Mouse (Mus musculus) cerebellum, adult 2 months (tissue): Measurements from ENCODE around the gene Rgs3. TPM values are rescaled to one million over a fixed set of nuclear protein-coding genes. Genes with fewer than 3 reads are reported as not detected.

ENCODE experiments used
- DNase-seq, 2 experiments: peaks; one replicate each; pipeline ENCODE4 v3.0.0; 2021
- H3K27ac ChIP-seq: fragments of 200-500 bp; 2 replicates; pipeline ENCODE4 v1.5.1; 2012; ENCODE audit warnings: low read length, control low read depth, inconsistent platforms; ENCODE audit not compliant: insufficient read depth
- H3K27me3 ChIP-seq: fragments of 200-500 bp; 2 replicates; pipeline ENCODE4 v1.6.1; 2012; ENCODE audit warnings: inconsistent platforms, mild to moderate bottlenecking, low read length, moderate library complexity; ENCODE audit not compliant: control insufficient read depth, insufficient read depth
- H3K4me1 ChIP-seq: fragments of 200-500 bp; 2 replicates; pipeline ENCODE4 v1.6.1; 2011; ENCODE audit warnings: low read length; ENCODE audit not compliant: control insufficient read depth, insufficient read depth
- H3K4me3 ChIP-seq: fragments of 200-500 bp; replicated peaks from 2 replicates; pipeline ENCODE3; 2011; ENCODE audit warnings: mild to moderate bottlenecking, low read depth, low read length, control low read depth; ENCODE audit not compliant: insufficient read depth
- CTCF ChIP-seq: fragments of 200-500 bp; IDR thresholded peaks from 2 replicates; pipeline ENCODE4 v1.5.1; 2011; ENCODE audit warnings: low read depth, mild to moderate bottlenecking, control low read depth, low read length, moderate library complexity, borderline replicate concordance; ENCODE audit not compliant: insufficient read depth
- POLR2A ChIP-seq: fragments of 200-500 bp; IDR thresholded peaks from 2 replicates; pipeline ENCODE4 v1.6.1; 2011; ENCODE audit warnings: low read length, control low read depth, borderline replicate concordance; ENCODE audit not compliant: insufficient read depth
- WGBS: fragments of 180-500 bp; shearing (Covaris S2); methylation state at CpG from one replicate; pipeline ENCODE4 v1.1.7; 2018; 5-methylcytosine and 5-hydroxymethylcytosine counted together
- polyA plus RNA-seq: library from polyadenylated mRNA; depleted of rRNA; stranded (reverse); fragments of >200 nt; gene quantifications from 2 replicates; pipeline ENCODE4 v1.2.3, GENCODE M21; 2012

The Rgs3 gene
- polyA plus RNA-seq, 1 experiment = 92.7 TPM

DNA sequence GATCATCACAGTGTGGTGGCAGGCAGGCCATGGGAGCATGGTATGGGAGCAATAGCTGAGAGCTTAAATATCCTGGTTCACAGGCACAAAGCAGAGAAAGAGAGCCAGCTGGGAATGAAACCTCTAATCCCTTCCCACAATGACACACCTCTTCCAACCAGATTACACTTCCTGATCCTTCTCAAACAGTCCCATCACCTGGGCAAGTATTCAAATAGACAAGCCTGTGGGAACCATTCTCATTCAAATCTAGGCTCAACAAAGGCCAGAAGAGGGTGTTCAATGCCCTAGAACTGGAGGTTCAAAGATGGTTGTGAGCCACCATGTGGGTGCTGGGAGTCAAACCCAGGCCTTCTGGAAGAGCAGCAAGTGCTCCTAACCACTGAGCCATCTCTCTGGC, 161.2 kb downstream of the Rgs3 start:
- no peak for TF ChIP-seq POLR2A

DNA sequence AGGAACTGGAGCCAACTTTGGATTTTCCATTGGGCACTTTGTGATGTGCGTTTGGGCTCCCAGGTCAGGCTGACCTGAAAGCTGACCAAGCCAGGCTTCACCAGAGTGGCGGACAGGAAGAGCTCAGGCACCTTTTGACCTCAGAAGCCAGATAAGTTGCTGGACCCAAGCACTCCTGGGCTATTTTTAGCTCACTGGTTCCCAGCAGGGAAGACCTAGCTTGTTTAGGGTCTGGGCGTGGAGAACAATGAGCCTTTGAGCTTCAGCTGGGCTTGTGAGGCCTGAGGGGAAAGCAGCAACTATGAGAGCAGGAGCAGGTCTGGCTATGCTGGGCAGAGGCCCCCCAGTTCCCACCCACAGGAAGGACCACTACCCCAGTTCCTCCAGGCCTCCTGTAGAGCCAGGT, 162.4 kb downstream of the Rgs3 start:
- no peaks in the 10 kb centered on the region; the same call in 1 of the 2 replicates for H3K4me1 ChIP-seq
- TF ChIP-seq POLR2A (no peak), CTCF (no peak)
- 66% methylated on average over 3 of the region's 3 CpGs for WGBS
- DNase-seq = no peak
- no peak overlapping the region for H3K4me3 ChIP-seq
- no peak overlapping the region for H3K27ac ChIP-seq
- no peaks in the 10 kb centered on the region for H3K27me3 ChIP-seq

More for the DNA sequence above, 161.2 kb downstream of the Rgs3 start:
- H3K27me3 ChIP-seq = no peaks in the 10 kb centered on the region
- no peak for DNase-seq
- no peak overlapping the region for H3K27ac ChIP-seq
- no peaks in the 10 kb centered on the region; the same call in 1 of the 2 replicates for H3K4me1 ChIP-seq
- no peak overlapping the region for H3K4me3 ChIP-seq

DNA sequence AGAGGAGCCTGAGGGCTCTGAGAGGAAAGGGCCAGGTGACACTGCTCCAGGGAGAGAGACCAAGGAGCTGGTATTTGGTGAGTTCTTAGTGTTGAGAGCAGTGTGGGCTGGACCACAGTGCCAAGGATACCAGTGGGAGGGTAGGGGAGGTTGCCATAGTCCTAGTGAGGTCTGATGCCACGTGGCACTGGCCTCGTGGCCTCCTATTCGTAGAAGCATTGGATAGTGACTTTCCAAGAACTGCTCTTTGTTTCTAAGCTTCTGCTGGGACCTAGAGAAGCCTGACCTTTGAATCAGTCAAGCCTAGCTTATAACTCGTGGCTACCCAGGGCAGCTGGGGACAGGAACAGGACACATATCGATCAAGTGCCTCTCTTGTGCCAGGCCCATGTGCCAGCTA, 164.1 kb downstream of the Rgs3 start:
- TF ChIP-seq CTCF (no peak), POLR2A (no peak)

DNA sequence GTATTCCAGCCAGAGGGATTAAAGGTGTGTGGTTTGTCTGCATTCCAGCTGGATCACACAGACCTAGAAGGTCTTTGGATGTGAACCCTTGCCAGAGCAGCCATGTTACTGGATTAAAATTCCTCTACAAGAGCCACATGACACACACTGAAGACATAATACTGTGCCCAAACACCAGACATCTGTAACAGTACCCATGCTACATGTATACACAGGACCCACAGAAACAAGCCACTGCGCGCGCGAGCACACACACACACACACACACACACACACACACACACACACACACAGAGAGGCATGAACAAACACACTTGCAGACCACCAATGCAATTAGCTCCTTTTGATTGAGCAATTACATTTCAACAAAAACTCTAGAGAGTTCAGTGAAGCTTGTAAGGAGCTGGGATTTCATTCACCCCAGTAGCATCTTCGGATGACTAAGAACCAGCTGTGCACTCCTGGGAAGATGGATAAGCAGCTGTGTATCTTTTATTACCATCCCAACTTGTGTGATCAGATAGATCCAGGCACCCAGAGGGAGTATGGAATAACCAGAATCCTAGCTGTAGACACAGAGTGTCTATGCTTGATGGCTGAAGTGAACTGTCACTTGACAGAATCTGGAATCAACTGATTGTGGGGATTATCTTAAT, 166.8 kb downstream of the Rgs3 start:
- WGBS = 92% methylated on average over 5 of the region's 5 CpGs
- no peaks in the 10 kb centered on the region for H3K27me3 ChIP-seq
- H3K4me3 ChIP-seq = no peak overlapping the region
- H3K4me1 ChIP-seq = no peaks in the 10 kb centered on the region; the same call in 1 of the 2 replicates
- no peak overlapping the region for H3K27ac ChIP-seq
- TF ChIP-seq POLR2A = no peak
- TF ChIP-seq CTCF = no peak
- no peak for DNase-seq

More for the DNA sequence above, 164.1 kb downstream of the Rgs3 start:
- no peaks in the 10 kb centered on the region for H3K27me3 ChIP-seq
- H3K27ac ChIP-seq = no peak overlapping the region
- 68% methylated on average over 5 of the region's 5 CpGs for WGBS
- H3K4me1 ChIP-seq = no peaks in the 10 kb centered on the region; the same call in 1 of the 2 replicates
- DNase-seq = no peak
- no peak overlapping the region for H3K4me3 ChIP-seq

DNA sequence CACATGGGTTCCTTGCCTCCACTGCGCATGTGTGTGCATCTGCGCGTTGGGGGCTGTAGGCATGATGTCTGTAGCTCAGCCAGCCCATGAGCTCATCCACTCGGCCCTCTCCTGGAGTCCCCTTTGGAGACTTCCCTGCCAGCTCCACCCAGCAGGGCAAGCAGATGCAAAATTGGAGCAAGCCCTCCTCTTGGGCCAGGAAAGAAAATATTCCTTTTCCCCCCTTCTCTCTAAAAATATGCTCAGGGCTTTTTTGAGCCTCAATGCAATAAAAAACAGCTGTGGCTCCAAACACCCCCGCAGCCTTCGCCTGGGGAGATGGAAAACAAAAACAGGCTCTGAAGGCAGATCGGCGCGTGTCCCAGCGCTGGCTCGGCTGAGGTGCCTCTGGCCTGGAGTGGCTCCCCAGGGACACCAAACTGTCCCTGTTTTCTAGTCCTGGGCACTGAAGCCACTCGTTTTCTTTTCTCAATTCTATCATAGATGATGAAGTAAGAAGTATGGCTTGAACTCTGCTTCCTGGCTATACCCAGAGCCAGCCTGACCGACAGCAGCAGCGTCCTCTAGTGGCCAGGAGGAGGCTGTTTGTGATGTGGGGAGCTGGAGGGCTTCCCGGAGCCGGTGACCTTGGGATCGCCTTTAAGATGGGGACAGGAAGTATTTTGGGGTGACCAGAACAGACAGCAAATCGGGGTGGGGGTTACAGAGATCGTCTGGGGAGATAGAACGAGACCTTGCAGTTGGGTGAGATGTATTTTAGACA, 168.1 kb downstream of the Rgs3 start:
- H3K27ac ChIP-seq = no peak overlapping the region
- H3K27me3 ChIP-seq = no peaks in the 10 kb centered on the region
- no peak for DNase-seq
- TF ChIP-seq CTCF = no peak
- no peak for TF ChIP-seq POLR2A
- H3K4me1 ChIP-seq = no peaks in the 10 kb centered on the region; the same call in 1 of the 2 replicates
- WGBS = 70% methylated on average over 20 of the region's 20 CpGs
- no peak overlapping the region for H3K4me3 ChIP-seq

DNA sequence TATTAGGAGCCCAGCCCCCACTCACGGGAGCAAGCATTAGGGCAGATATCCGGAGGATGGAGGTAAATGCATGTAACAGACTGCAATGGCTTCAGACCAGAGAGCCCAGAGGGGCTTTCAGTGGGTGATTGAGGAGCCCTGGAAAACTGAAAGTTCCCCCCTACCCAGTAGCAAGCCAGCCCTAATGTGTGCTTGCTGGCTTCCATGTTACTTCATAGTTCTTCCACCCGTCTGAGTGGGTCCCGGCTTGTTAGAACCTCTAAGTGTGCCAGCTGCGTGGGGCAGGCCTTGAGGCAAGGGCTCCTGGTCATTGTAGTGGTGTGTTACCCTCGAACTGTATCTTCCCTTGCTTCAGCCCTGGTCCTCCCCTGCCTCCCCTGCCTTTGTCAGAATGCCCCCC, 168.8 kb downstream of the Rgs3 start:
- no peak for TF ChIP-seq CTCF
- no peak for TF ChIP-seq POLR2A
- no peak overlapping the region for H3K4me3 ChIP-seq
- no peak for DNase-seq
- no peaks in the 10 kb centered on the region for H3K27me3 ChIP-seq
- WGBS = 89% methylated on average over 6 of the region's 6 CpGs
- no peak overlapping the region for H3K27ac ChIP-seq
- peaks cover 3% of the 10 kb centered on the region; the same call in 1 of the 2 replicates for H3K4me1 ChIP-seq

DNA sequence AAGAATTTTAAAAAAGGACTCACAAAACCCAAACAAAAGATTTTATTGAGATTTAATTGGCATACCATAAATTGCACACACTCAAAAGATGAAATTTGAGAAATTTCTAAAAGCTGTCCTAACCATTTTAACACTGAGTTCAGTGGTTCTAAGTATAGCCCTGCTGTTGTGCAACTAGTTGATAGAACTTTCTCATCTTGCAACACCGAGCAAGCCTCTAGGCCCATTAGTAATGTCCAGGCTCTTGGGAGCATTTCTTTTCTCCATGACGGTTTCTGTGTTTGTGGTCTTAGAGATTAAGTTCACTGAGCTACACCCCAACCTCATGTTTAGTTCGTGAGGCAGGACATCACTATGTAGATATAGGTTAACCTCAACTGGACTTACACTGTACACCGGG, 169.5 kb downstream of the Rgs3 start:
- H3K4me1 ChIP-seq = peaks cover 3% of the 10 kb centered on the region; the same call in 1 of the 2 replicates
- H3K27ac ChIP-seq = no peak overlapping the region
- no peak for TF ChIP-seq CTCF
- no peak for TF ChIP-seq POLR2A
- H3K4me3 ChIP-seq = no peak overlapping the region
- DNase-seq = no peak
- no peaks in the 10 kb centered on the region for H3K27me3 ChIP-seq
- WGBS = 95% methylated on average over 4 of the region's 4 CpGs

DNA sequence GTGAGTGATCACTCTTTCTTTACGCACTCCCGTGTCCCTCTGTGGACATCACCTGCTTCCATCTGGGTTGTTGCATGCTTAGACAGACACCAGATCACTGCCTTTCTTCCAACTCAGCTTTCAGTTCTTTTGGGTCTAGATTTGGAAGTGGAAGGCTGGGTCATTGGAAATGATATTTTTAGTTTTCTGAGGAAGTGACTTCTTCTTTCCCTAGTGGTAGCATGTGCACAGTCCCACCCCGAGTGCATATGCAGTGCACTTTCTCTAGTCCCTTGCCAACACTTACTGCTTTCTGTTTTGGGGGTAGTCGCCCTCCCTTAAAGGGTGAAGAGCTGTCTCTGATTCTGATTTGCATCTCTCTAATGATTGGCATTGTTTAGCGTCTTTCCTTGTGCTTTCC, 170.3 kb downstream of the Rgs3 start:
- Histone ChIP-seq H3K4me1 (peaks cover 3% of the 10 kb centered on the region; the same call in 1 of the 2 replicates), H3K4me3 (no peak overlapping the region), H3K27me3 (no peaks in the 10 kb centered on the region), H3K27ac (no peak overlapping the region)
- 82% methylated on average over 5 of the region's 5 CpGs for WGBS
- TF ChIP-seq POLR2A (no peak), CTCF (no peak)
- no peak for DNase-seq
